Mouse (Mus musculus) kidney, embryonic 16.5 days (tissue): ENCODE measurements at regions not wholly inside any gene's neighbourhood (a gene's known extent, or its start where the extent isn't known, plus 50 kb on each side); places are given as distances from the start of the nearest gene placed in this dataset.
A peak's percentile ranks its signal among the peaks of the same experiment; 100 is the strongest.

Experiments used
- ATAC-seq: fragments of 200-750 bp; cut with Nextera tagmentation; 2 replicates; pipeline ENCODE4 v1.8.0; 2017; ENCODE audit warnings: moderate TSS enrichment; ENCODE audit not compliant: low FRiP score, low TSS enrichment
- H3K27ac ChIP-seq: fragments of 300-500 bp; sonication (generic); 2 replicates; pipeline ENCODE4 v1.5.1; 2014; ENCODE audit warnings: low read length
- H3K27me3 ChIP-seq: fragments of 300-500 bp; sonication (generic); 2 replicates; pipeline ENCODE4 v1.6.1; 2014; ENCODE audit warnings: low read length, control low read depth, mixed read lengths; ENCODE audit not compliant: insufficient read depth
- H3K36me3 ChIP-seq: fragments of 300-500 bp; sonication (generic); 2 replicates; pipeline ENCODE4 v1.6.1; 2014; ENCODE audit warnings: low read length, control low read depth, mixed read lengths; ENCODE audit not compliant: insufficient read depth
- H3K4me1 ChIP-seq: fragments of 300-500 bp; sonication (generic); 2 replicates; pipeline ENCODE4 v1.6.1; 2014; ENCODE audit warnings: low read length, control low read depth, mixed read lengths; ENCODE audit not compliant: insufficient read depth
- H3K4me2 ChIP-seq: fragments of 300-500 bp; sonication (generic); replicated peaks from 2 replicates; pipeline ENCODE4 v1.6.1; 2014; ENCODE audit warnings: low read depth, low read length
- H3K4me3 ChIP-seq: fragments of 300-500 bp; sonication (generic); 2 replicates; pipeline ENCODE4 v1.5.1; 2014; ENCODE audit warnings: mild to moderate bottlenecking, low read length
- H3K9ac ChIP-seq: fragments of 300-500 bp; sonication (generic); replicated peaks from 2 replicates; pipeline ENCODE4 v1.6.1; 2014; ENCODE audit warnings: low read length
- H3K9me3 ChIP-seq: fragments of 300-500 bp; sonication (generic); 2 replicates; pipeline ENCODE4 v1.6.1; 2016; ENCODE audit warnings: low read length, control low read depth
- WGBS: fragments of 180-500 bp; shearing (Covaris S2); extraction: QIAGEN DNeasy Blood & Tissue Kit; methylation state at CpG from one replicate; pipeline ENCODE4 v1.1.7; 2014; 5-methylcytosine and 5-hydroxymethylcytosine counted together

GRCm38 (mm10) chr8:96929901-96930300 lies 1041.6 kb upstream of the Got2 start:
- Histone ChIP-seq H3K9me3 (no peaks in the 10 kb centered on the region), H3K4me1 (no peaks in the 10 kb centered on the region), H3K27ac (no peak overlapping the region), H3K36me3 (no peaks in the 10 kb centered on the region), H3K9ac (no peak overlapping the region), H3K4me2 (no peak overlapping the region), H3K27me3 (no peaks in the 10 kb centered on the region), H3K4me3 (no peak overlapping the region)
- no peak for ATAC-seq
- 77% methylated on average over 3 of the region's 3 CpGs for WGBS

GRCm38 (mm10) chr8:96880956-96881355 lies 992.6 kb upstream of the Got2 start:
- Histone ChIP-seq H3K9me3 (no peaks in the 10 kb centered on the region), H3K27me3 (no peaks in the 10 kb centered on the region), H3K27ac (no peak overlapping the region), H3K9ac (no peak overlapping the region), H3K36me3 (no peaks in the 10 kb centered on the region), H3K4me1 (no peaks in the 10 kb centered on the region), H3K4me3 (no peak overlapping the region), H3K4me2 (no peak overlapping the region)
- no peak for ATAC-seq
- 77% methylated on average over 2 of the region's 2 CpGs for WGBS

GRCm38 (mm10) chr8:96878793-96879192 lies 990.4 kb upstream of the Got2 start:
- H3K9me3 ChIP-seq: no peaks in the 10 kb centered on the region
- no peak overlapping the region for H3K4me2 ChIP-seq
- H3K36me3 ChIP-seq: no peaks in the 10 kb centered on the region
- 82% methylated on average over 6 of the region's 6 CpGs for WGBS
- H3K27ac ChIP-seq: no peak overlapping the region
- no peak overlapping the region for H3K4me3 ChIP-seq
- no peaks in the 10 kb centered on the region for H3K27me3 ChIP-seq
- H3K9ac ChIP-seq: no peak overlapping the region
- H3K4me1 ChIP-seq: no peaks in the 10 kb centered on the region
- ATAC-seq: no peak

- Histone ChIP-seq H3K4me2 (no peak overlapping the region), H3K36me3 (no peaks in the 10 kb centered on the region), H3K4me3 (no peak overlapping the region), H3K27ac (no peak overlapping the region), H3K9me3 (no peaks in the 10 kb centered on the region), H3K9ac (no peak overlapping the region), H3K27me3 (no peaks in the 10 kb centered on the region), H3K4me1 (no peaks in the 10 kb centered on the region)
- no peak for ATAC-seq
- WGBS: 86% methylated on average over 4 of the region's 4 CpGs
Observed at GRCm38 (mm10) chr8:96873465-96874094, 985.2 kb upstream of the Got2 start.

GRCm38 (mm10) chr8:96868178-96869080 lies 980.1 kb upstream of the Got2 start:
- Histone ChIP-seq H3K27ac (peak overlapping the region; percentile 56; the same call in 1 of the 2 replicates), H3K9me3 (peaks cover 5% of the 10 kb centered on the region; the same call in 1 of the 2 replicates)
- ATAC-seq: peak; percentile 46; the same call in 1 of the 2 replicates

GRCm38 (mm10) chr8:96864606-96865005 lies 976.3 kb upstream of the Got2 start:
- H3K4me1 ChIP-seq: no peaks in the 10 kb centered on the region
- no peaks in the 10 kb centered on the region for H3K27me3 ChIP-seq
- no peak overlapping the region for H3K27ac ChIP-seq
- H3K9ac ChIP-seq: no peak overlapping the region
- no peak for ATAC-seq
- no peaks in the 10 kb centered on the region for H3K36me3 ChIP-seq
- no peak overlapping the region for H3K4me2 ChIP-seq
- no peak overlapping the region for H3K4me3 ChIP-seq
- 56% methylated on average over 6 of the region's 6 CpGs for WGBS
- peaks cover 5% of the 10 kb centered on the region; the same call in 1 of the 2 replicates for H3K9me3 ChIP-seq

More at GRCm38 (mm10) chr8:96868178-96869080, 980.1 kb upstream of the Got2 start:
- no peak overlapping the region for H3K9ac ChIP-seq
- H3K4me3 ChIP-seq: no peak overlapping the region
- H3K4me2 ChIP-seq: no peak overlapping the region
- H3K27me3 ChIP-seq: no peaks in the 10 kb centered on the region
- WGBS: 18% methylated on average over 1 of the region's 1 CpGs
- H3K36me3 ChIP-seq: no peaks in the 10 kb centered on the region
- H3K4me1 ChIP-seq: no peaks in the 10 kb centered on the region

GRCm38 (mm10) chr8:96860870-96861462 lies 972.6 kb upstream of the Got2 start:
- Histone ChIP-seq H3K9ac (no peak overlapping the region), H3K4me2 (no peak overlapping the region), H3K36me3 (no peaks in the 10 kb centered on the region), H3K4me3 (no peak overlapping the region), H3K9me3 (peaks cover 3% of the 10 kb centered on the region; the same call in 1 of the 2 replicates), H3K4me1 (no peaks in the 10 kb centered on the region), H3K27ac (no peak overlapping the region), H3K27me3 (no peaks in the 10 kb centered on the region)
- no peak for ATAC-seq
- 86% methylated on average over 2 of the region's 2 CpGs for WGBS

- no peak overlapping the region for H3K9ac ChIP-seq
- 70% methylated on average over 2 of the region's 2 CpGs for WGBS
Observed at GRCm38 (mm10) chr8:96843566-96843965, 955.2 kb upstream of the Got2 start.

GRCm38 (mm10) chr8:96835532-96835931 lies 947.2 kb upstream of the Got2 start:
- no peaks in the 10 kb centered on the region for H3K27me3 ChIP-seq
- 76% methylated on average over 3 of the region's 3 CpGs for WGBS
- ATAC-seq: no peak

More at GRCm38 (mm10) chr8:96843566-96843965, 955.2 kb upstream of the Got2 start:
- H3K27me3 ChIP-seq: no peaks in the 10 kb centered on the region
- H3K9me3 ChIP-seq: no peaks in the 10 kb centered on the region
- H3K36me3 ChIP-seq: no peaks in the 10 kb centered on the region
- H3K4me2 ChIP-seq: no peak overlapping the region
- no peak overlapping the region for H3K27ac ChIP-seq
- no peaks in the 10 kb centered on the region for H3K4me1 ChIP-seq
- H3K4me3 ChIP-seq: no peak overlapping the region
- ATAC-seq: 0 out of 2 replicates have a peak, but pooled peaks have one; percentile 35

More at GRCm38 (mm10) chr8:96835532-96835931, 947.2 kb upstream of the Got2 start:
- Histone ChIP-seq H3K9ac (no peak overlapping the region), H3K27ac (no peak overlapping the region), H3K9me3 (no peaks in the 10 kb centered on the region), H3K4me2 (no peak overlapping the region), H3K36me3 (no peaks in the 10 kb centered on the region), H3K4me1 (no peaks in the 10 kb centered on the region), H3K4me3 (no peak overlapping the region)
